Mouse (Mus musculus) heart, embryonic 12.5 days (tissue): ENCODE measurements at regions not wholly inside any gene's neighbourhood (a gene's known extent, or its start where the extent isn't known, plus 50 kb on each side); places are given as distances from the start of the nearest gene placed in this dataset.
"Not testable (repeated sequence)": the region's sequence is repeated elsewhere in the genome, so short reads cannot be mapped to it uniquely, and the experiment has no call there.

Experiments
- ATAC-seq: fragments of 200-750 bp; cut with Nextera tagmentation; 2 replicates; pipeline ENCODE4 v1.8.0; 2017; ENCODE audit warnings: moderate TSS enrichment, moderate library complexity; ENCODE audit not compliant: insufficient number of reproducible peaks, low FRiP score
- H3K27ac ChIP-seq: fragments of 300-500 bp; sonication (generic); 2 replicates; pipeline ENCODE4 v1.5.1; 2016; ENCODE audit warnings: mild to moderate bottlenecking, moderate library complexity; ENCODE audit not compliant: poor library complexity, severe bottlenecking
- H3K27me3 ChIP-seq: fragments of 300-500 bp; sonication (generic); replicated peaks from 2 replicates; pipeline ENCODE4 v1.6.1; 2016; ENCODE audit warnings: mild to moderate bottlenecking, moderate library complexity
- H3K36me3 ChIP-seq: fragments of 300-500 bp; sonication (generic); 2 replicates; pipeline ENCODE4 v1.6.1; 2016; ENCODE audit warnings: mild to moderate bottlenecking, moderate library complexity
- H3K4me1 ChIP-seq: fragments of 300-500 bp; sonication (generic); replicated peaks from 2 replicates; pipeline ENCODE4 v1.6.1; 2016; ENCODE audit warnings: mild to moderate bottlenecking
- H3K4me2 ChIP-seq: fragments of 300-500 bp; sonication (generic); 2 replicates; pipeline ENCODE4 v1.6.1; 2016; ENCODE audit warnings: mild to moderate bottlenecking, moderate library complexity
- H3K4me3 ChIP-seq: fragments of 300-500 bp; sonication (generic); 2 replicates; pipeline ENCODE4 v1.5.1; 2016; ENCODE audit warnings: mild to moderate bottlenecking
- H3K9ac ChIP-seq: fragments of 300-500 bp; sonication (generic); 2 replicates; pipeline ENCODE4 v1.6.1; 2016; ENCODE audit warnings: mild to moderate bottlenecking, moderate library complexity
- H3K9me3 ChIP-seq: fragments of 300-500 bp; sonication (generic); replicated peaks from 2 replicates; pipeline ENCODE4 v1.6.1; 2016; ENCODE audit warnings: mild to moderate bottlenecking, moderate library complexity
- WGBS: fragments of 180-500 bp; shearing (Covaris S2); methylation state at CpG from one replicate; pipeline ENCODE4 v1.1.7; 2016; 5-methylcytosine and 5-hydroxymethylcytosine counted together

DNA sequence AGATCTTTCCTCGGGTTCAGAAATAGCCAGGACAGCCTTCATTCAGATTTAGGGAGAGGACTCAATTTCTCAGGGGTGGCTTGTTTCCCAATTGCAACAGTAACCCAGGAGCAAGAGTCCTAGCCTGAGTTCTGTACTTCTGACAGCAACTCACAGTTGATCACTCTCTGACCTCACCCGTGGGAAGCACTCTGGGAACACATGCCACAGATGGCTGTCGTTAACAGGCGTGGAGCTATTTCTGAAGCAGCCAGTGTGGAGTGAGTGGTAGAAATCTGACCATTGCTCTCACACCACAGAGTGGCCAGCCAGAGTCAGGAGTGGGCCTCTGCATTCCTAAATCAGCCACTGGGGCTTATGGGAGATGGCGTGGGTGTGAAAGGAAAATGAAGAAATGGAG is 63.3 kb downstream of the Rhob start:
- Histone ChIP-seq H3K4me2 (no peak overlapping the region), H3K27ac (no peak overlapping the region), H3K4me1 (peaks cover 68% of the 10 kb centered on the region), H3K27me3 (no peaks in the 10 kb centered on the region), H3K9ac (no peak overlapping the region), H3K9me3 (no peaks in the 10 kb centered on the region), H3K4me3 (no peak overlapping the region), H3K36me3 (no peaks in the 10 kb centered on the region)
- 37% methylated on average over 5 of the region's 5 CpGs for WGBS
- ATAC-seq, result no peak

DNA sequence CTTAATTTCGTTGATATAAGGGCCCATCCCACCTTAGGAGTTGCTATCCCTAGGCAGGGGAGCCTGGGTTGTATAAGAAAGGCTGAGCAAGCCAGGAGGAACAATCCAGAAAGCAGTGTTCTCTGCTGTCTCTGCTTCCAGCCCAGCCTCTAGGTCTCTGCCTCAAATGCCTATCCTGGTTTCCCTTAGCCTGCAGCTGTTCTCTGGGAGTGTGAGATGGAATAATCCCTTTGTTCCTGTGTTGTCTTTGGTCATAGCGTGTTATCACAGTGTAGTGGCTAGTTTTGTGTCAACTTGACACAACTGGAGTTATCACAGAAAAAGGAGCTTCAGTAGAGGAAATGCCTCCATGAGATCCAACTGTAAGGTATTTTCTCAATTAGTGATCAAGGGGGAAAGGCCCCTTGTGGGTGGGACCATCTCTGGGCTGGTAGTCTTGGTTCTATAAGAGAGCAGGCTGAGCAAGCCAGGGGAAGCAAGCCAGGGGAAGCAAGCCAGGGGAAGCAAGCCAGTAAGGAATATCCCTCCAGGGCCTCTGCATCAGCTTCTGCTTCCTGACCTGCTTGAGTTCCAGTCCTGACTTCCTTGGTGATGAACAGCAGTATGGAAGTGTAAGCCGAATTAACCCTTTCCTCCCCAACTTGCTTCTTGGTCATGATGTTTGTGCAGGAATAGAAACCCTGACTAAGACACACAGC is 64.0 kb downstream of the Rhob start:
- not testable (repeated sequence) for H3K36me3 ChIP-seq, H3K4me2 ChIP-seq, H3K27ac ChIP-seq, H3K27me3 ChIP-seq, H3K4me3 ChIP-seq, H3K9me3 ChIP-seq, H3K9ac ChIP-seq, ATAC-seq
- 54% methylated on average over 3 of the region's 3 CpGs for WGBS
- H3K4me1 ChIP-seq, result peaks cover 62% of the 10 kb centered on the region

DNA sequence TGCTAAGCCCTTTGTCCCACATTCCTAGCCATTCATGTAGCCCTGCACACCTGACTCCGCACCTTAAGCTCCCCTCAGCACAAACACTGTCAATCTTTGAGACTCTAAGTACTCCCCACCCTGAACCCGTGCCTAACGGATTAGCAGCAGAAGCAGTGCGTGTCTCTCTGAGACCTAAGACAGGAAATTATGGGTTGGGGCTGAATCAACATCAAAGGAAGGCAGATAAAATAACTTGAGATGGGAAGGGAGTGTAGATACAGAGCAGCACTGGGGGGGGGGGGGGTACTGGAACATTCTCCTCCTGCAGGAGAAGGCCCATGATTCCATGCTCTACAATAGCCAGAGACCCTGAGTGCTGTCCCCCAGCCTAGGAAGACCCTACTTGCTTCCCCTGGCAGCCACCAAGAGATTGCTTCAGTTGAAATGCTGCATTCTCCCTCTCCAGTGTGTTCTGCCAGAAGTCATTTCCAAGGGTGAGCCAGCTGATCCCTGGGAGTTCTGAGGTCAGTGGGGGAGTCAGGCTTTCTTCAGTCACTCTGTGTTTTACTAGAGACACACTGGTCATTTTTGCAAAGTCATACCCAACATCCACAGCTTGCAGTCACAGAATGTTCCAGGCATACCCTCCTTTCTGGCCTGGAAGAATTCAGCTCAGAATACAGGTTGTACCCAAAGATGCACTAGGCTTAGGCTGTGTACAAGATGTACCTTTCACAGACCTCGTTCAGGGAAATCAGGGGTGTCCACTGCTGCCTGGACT is 71.4 kb downstream of the Rhob start:
- Histone ChIP-seq H3K9ac (no peak overlapping the region), H3K4me3 (no peak overlapping the region), H3K4me1 (peaks cover 24% of the 10 kb centered on the region), H3K9me3 (0 out of 2 replicates have a peak, but pooled peaks cover 2% of the 10 kb centered on the region), H3K4me2 (no peak overlapping the region), H3K27me3 (no peaks in the 10 kb centered on the region), H3K27ac (no peak overlapping the region), H3K36me3 (no peaks in the 10 kb centered on the region)
- WGBS, result 43% methylated on average over 5 of the region's 5 CpGs
- no peak; the same call in 1 of the 2 replicates for ATAC-seq

DNA sequence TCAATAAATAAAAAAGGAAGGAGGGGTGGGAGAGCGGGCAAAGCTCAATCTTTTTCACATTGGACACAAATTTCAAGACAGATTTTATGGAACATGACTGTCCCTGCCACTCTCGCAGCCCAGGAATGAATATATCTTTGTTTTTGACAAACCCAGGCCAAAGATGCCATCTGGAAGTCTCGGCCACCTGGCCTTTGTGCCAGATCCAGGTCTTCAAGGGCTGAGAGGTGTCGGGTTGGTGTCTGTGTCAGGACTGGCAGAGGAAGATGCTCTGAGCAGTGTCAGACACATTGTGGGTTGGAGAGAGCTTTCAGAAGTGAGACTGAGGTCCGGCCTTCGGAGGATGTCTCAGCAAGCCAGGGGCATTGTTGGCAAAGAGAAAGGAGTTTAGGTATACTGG is 75.3 kb downstream of the Rhob start:
- 83% methylated on average over 6 of the region's 6 CpGs for WGBS
- H3K27ac ChIP-seq, result no peak overlapping the region
- H3K36me3 ChIP-seq, result no peaks in the 10 kb centered on the region
- no peak for ATAC-seq
- H3K4me2 ChIP-seq, result no peak overlapping the region
- peaks cover 8% of the 10 kb centered on the region; the same call in 1 of the 2 replicates for H3K4me1 ChIP-seq
- no peaks in the 10 kb centered on the region for H3K27me3 ChIP-seq
- H3K9ac ChIP-seq, result no peak overlapping the region
- H3K9me3 ChIP-seq, result no peaks in the 10 kb centered on the region
- H3K4me3 ChIP-seq, result no peak overlapping the region

DNA sequence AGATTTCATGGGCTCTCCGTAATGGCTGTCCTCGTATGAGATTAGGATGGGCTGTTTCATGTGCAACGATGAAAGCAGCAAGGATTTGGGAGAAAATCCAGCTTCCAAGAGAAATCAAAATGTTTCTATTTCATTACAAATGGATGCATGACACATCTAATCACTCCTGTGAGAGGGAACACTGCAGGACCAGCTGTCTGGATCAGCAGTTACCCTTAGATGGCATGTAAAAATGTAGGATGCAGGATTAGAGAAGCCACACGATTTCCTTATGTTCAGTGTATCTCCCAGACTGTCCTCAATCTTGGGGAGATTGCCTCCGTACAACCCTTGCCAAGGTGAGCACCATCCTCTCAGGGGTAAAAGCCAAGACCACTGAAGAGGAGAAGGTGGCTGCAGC is 77.1 kb downstream of the Rhob start:
- ATAC-seq, result no peak
- H3K9me3 ChIP-seq, result no peaks in the 10 kb centered on the region
- H3K4me2 ChIP-seq, result no peak overlapping the region
- WGBS, result 57% methylated on average over 5 of the region's 5 CpGs
- no peak overlapping the region for H3K4me3 ChIP-seq
- H3K9ac ChIP-seq, result no peak overlapping the region
- H3K27me3 ChIP-seq, result no peaks in the 10 kb centered on the region
- no peaks in the 10 kb centered on the region for H3K4me1 ChIP-seq
- no peak overlapping the region for H3K27ac ChIP-seq
- no peaks in the 10 kb centered on the region for H3K36me3 ChIP-seq

DNA sequence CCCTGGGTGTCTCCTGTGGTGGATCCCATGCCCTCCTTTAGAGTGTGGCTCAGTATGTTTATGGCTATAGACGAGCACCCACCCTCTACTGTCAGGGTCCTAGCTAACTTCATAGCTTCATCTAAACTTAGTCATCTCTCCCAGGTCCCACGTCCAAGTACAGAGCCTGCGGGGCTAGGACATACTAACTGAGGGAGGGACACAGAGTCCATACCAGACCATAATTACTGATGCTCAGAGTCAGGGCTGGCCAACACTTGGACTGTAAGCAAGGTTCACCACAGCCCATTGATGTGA is 78.6 kb downstream of the Rhob start:
- Histone ChIP-seq H3K4me2 (no peak overlapping the region), H3K9ac (no peak overlapping the region), H3K4me1 (no peaks in the 10 kb centered on the region), H3K27me3 (no peaks in the 10 kb centered on the region), H3K9me3 (no peaks in the 10 kb centered on the region), H3K4me3 (no peak overlapping the region), H3K36me3 (no peaks in the 10 kb centered on the region), H3K27ac (no peak overlapping the region)
- ATAC-seq, result no peak
- WGBS, result 85% methylated on average over 3 of the region's 3 CpGs

DNA sequence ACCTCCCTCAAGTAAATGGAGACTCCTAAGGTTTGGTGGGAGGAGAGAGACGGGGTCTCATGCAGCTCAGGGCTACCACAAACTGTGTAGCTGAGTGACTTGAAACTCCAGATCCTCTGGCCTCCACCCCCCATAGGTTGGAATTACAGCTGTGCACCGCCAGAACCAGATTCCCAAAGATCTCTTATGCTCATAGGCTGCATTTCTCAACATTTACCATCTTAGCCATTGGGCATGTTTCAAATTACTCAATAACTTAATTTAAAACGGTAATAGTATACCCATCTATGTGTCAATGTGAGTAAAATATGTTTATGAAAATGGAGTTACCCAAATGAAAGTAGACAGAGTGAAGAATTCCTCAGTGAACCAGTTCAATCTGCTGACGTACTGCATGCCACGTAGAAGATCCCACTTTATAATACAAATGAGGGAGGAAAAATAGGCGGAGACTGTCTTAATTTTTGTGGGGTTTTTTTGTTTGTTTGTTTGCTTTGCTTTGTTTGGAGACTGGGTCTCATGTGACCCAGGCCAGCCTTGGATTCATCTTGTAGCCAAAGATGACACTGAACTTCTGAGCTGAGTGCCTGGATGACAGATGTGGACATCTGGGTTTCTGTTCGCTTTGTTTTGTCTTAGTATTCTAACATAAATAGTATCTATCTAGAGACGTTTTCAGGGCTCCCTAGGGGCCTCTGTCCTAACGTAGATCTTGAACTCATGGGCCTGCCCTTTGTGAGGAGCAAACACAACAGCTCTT is 79.1 kb downstream of the Rhob start:
- 0 out of 2 replicates have a peak, but pooled peaks cover 3% of the 10 kb centered on the region for H3K9me3 ChIP-seq
- H3K9ac ChIP-seq, result no peak overlapping the region
- H3K4me2 ChIP-seq, result no peak overlapping the region
- H3K27me3 ChIP-seq, result no peaks in the 10 kb centered on the region
- WGBS, result 77% methylated on average over 9 of the region's 9 CpGs
- no peak for ATAC-seq
- H3K4me1 ChIP-seq, result no peaks in the 10 kb centered on the region
- H3K36me3 ChIP-seq, result no peaks in the 10 kb centered on the region
- H3K4me3 ChIP-seq, result no peak overlapping the region
- H3K27ac ChIP-seq, result no peak overlapping the region

DNA sequence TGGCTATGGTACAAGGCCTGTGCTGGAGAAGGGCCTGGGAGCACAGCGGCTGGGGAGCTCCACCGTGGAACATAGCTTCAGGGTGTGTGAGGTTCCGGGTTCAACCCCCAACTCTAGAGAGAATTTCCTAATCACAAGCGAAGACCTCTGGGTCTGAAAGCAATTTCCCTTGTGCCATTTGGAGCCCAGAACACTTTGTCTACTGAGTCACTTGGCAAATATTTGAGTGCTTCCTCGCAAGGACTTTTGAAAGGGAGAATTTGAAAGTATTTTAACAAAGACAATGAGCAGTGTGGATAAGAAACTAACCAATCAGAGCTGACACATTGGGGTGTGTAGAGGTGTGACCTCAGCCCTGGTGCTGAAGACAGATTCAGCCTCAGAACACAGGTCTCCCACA is 80.9 kb downstream of the Rhob start:
- Histone ChIP-seq H3K4me1 (no peaks in the 10 kb centered on the region), H3K27me3 (no peaks in the 10 kb centered on the region), H3K9me3 (0 out of 2 replicates have a peak, but pooled peaks cover 3% of the 10 kb centered on the region), H3K9ac (no peak overlapping the region), H3K36me3 (no peaks in the 10 kb centered on the region), H3K27ac (no peak overlapping the region), H3K4me3 (no peak overlapping the region), H3K4me2 (no peak overlapping the region)
- no peak for ATAC-seq
- WGBS, result 72% methylated on average over 5 of the region's 5 CpGs

DNA sequence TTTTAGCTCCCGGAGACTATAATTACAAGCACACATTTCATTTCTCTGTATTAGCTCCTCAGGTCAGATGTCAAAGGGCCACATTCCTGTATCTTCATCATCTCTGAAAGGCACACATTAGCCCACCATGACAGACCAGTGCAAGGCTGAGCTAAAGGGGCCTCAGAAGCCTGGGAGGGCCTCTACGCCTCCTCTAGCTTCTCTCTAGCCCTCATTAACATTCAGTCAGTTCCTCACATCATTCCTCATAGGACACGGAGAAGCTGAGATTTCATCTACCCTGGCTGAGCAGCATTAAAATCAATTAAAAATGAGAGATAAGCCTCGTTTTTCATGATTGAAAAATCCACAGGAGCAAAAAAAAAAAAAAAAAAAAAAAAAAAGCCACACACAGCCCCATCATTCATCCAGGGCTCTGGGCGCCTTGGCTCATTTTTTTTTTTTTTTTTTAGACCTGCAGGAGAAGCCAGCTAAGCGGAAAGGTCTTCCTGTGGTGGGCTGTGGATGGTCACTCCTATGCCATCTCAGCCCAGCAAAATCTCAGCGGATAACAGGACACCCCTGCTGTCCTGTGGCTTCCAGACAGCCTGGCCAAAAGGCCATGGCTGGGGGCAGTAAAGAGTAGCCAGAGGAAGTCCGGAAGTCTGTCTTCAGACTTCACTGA is 82.5 kb downstream of the Rhob start:
- H3K4me2 ChIP-seq, result no peak overlapping the region
- no peak overlapping the region for H3K4me3 ChIP-seq
- H3K9me3 ChIP-seq, result 0 out of 2 replicates have a peak, but pooled peaks cover 3% of the 10 kb centered on the region
- H3K9ac ChIP-seq, result no peak overlapping the region
- no peaks in the 10 kb centered on the region for H3K27me3 ChIP-seq
- no peaks in the 10 kb centered on the region for H3K4me1 ChIP-seq
- 68% methylated on average over 8 of the region's 8 CpGs for WGBS
- H3K27ac ChIP-seq, result no peak overlapping the region
- H3K36me3 ChIP-seq, result no peaks in the 10 kb centered on the region
- no peak for ATAC-seq

DNA sequence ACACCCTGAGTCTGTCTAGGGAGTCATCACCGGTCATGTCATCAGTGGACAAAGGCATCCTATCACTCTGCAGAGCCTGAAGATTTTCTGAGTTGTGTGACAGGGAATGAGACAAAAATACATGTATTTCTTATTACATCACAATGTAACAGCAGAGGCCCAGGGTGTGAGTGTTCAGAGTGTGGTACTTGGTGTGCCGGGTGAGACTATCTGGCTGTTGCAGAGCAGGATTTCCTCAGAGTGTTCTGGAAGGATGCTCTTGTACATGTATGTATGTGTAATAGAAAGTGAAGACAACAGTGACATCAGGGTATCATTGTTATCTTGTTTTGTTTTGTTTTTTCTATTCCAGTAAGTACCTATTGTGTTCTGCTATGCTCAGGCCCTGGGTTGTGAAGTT is 87.7 kb downstream of the Rhob start:
- 75% methylated on average over 2 of the region's 2 CpGs for WGBS

More for the DNA sequence above, 87.7 kb downstream of the Rhob start:
- Histone ChIP-seq H3K9me3 (0 out of 2 replicates have a peak, but pooled peaks cover 3% of the 10 kb centered on the region), H3K9ac (no peak overlapping the region), H3K4me1 (peaks cover 17% of the 10 kb centered on the region), H3K27me3 (no peaks in the 10 kb centered on the region), H3K36me3 (no peaks in the 10 kb centered on the region), H3K4me2 (no peak overlapping the region), H3K4me3 (no peak overlapping the region), H3K27ac (no peak overlapping the region)
- ATAC-seq, result no peak
